Mouse (Mus musculus): Measurements from ENCODE around the gene Gm49405. TPM values are rescaled to one million over a fixed set of nuclear protein-coding genes. Genes with fewer than 3 reads are reported as not detected.

The Gm49405 gene
- total and polyA plus RNA-seq, 3 experiments, result 3.6 to 5.7 TPM; not detected in 1

DNA sequence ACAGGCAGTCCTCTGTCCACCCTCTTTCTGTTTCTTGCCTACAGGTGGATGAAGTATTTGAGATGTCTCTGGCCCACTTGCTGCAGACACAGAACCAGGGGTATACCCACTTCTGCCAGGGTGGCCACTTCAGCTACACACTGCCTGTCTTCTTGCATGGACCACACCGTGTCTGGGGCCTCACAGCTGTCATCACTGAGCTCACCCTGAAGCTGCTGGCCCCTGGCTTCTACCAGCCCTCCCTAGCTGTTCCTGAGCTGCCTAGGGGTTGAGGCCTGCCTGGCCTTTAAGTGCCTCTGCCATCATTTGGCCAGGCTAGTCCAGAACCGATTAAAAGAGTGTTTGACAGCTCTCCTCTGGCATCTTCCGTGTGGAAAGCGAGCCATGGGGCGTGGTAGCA lies 1.3 kb downstream of the Gm49405 start:
- Histone ChIP-seq H3K36me3 (ENCODE audit: control insufficient read depth in 1 of 2, insufficient read depth in 2 of 2, low read length in 2 of 2) (peaks cover 0 to 6% of the 10 kb centered on the region in 2 experiments; a peak in 2 of 4 replicates), H3K9ac (ENCODE audit: control insufficient read depth, low read depth, low read length, poor library complexity, severe bottlenecking) (peak overlapping the region; percentile 90), H3K79me2 (ENCODE audit: control insufficient read depth, insufficient read depth, low read length, poor library complexity) (peaks cover 1% of the 10 kb centered on the region; the same call in 1 of the 2 replicates), H3K27me3 (ENCODE audit: control insufficient read depth in 1 of 2, insufficient read depth in 2 of 2, low read length in 2 of 2) (no peaks in the 10 kb centered on the region), H3K9me3 (replicated peaks; ENCODE audit: insufficient read depth, low read length) (no peaks in the 10 kb centered on the region), H3K4me1 (ENCODE audit: control insufficient read depth in 1 of 2, insufficient read depth in 2 of 2, low read length in 2 of 2) (peaks cover 0 to 15% of the 10 kb centered on the region in 2 experiments; a peak in 2 of 4 replicates), H3K4me3 (ENCODE audit: control insufficient read depth in 1 of 2, insufficient read depth in 1 of 2, low read depth in 2 of 2, low read length in 2 of 2) (peak overlapping the region; percentile 80), H3K27ac (ENCODE audit: control insufficient read depth, low read depth, low read length) (no peak overlapping the region)
- TF ChIP-seq POLR2AphosphoS2 (IDR thresholded peaks at IDR 0.05; ENCODE audit: low read length) (no peak), ETS1 (IDR thresholded peaks at IDR 0.05; ENCODE audit: low read depth, low read length) (no peak), SIN3A (IDR thresholded peaks at IDR 0.05; ENCODE audit: low read length) (no peak), EP300 (IDR thresholded peaks at IDR 0.05; ENCODE audit: low read depth in 1 of 2, low read length in 2 of 2) (no peak), RCOR1 (IDR thresholded peaks at IDR 0.05; ENCODE audit: low read depth, low read length) (no peak), USF2 (IDR thresholded peaks at IDR 0.05; ENCODE audit: borderline replicate concordance in 1 of 2, insufficient read depth in 1 of 2, low read depth in 1 of 2, low read length in 2 of 2) (no peak), TAL1 (IDR thresholded peaks at IDR 0.05; ENCODE audit: low read length) (no peak), CHD1 (IDR thresholded peaks at IDR 0.05; ENCODE audit: low read depth, low read length) (no peak), MEF2A (IDR thresholded peaks at IDR 0.05; ENCODE audit: extremely low read depth, insufficient replicate concordance, low read depth, low read length, poor library complexity, severe bottlenecking) (no peak), E2F4 (IDR thresholded peaks at IDR 0.05; ENCODE audit: borderline replicate concordance, low read depth, low read length) (no peak), NELFE (IDR thresholded peaks at IDR 0.05; ENCODE audit: low read depth, low read length) (no peak)
- DNase-seq (ENCODE audit: low read depth, low spot score), result no peak

DNA sequence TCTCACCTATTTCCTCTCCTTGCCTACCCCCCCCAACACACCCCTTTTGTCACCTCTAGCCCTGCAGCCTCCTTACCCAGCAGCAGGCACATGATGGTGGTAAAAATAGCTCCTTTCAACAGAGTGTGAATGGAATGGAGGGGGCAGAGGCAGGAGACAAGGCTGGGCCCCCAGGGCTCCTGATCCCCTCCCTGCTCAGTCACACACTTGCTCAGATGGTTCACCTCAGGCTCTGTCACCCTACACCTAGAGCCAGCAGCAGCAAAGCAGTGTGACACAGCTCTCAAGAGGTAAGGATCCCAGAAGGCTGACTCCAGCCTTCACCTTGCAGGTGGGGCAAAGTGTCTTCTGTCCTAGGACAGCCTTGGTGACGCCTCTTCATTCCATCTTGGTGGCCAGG lies 2.7 kb downstream of the Gm49405 start, which contains the start of gene Doc2g:
Doc2g (plus strand) TSS at position 202 of the 400 bp plus-strand sequence.
- no peaks in the 10 kb centered on the region for H3K27me3 ChIP-seq (ENCODE audit: control insufficient read depth in 1 of 2, insufficient read depth in 2 of 2, low read length in 2 of 2)
- no peak for DNase-seq (ENCODE audit: low read depth, low spot score)
- H3K9me3 ChIP-seq (replicated peaks; ENCODE audit: insufficient read depth, low read length), result no peaks in the 10 kb centered on the region
- TF ChIP-seq POLR2AphosphoS5 (IDR thresholded peaks at IDR 0.05; ENCODE audit: borderline replicate concordance, low read depth, low read length) (0 out of 2 replicates have a peak, but pooled peaks have one; percentile 6), MYC (IDR thresholded peaks at IDR 0.05; ENCODE audit: low read depth, low read length) (no peak), CTCF (IDR thresholded peaks at IDR 0.05 in 2 of 3, conservative IDR thresholded peaks at IDR 0.05 in 1 of 3; ENCODE audit: control insufficient read depth in 1 of 3, insufficient read depth in 1 of 3, low read depth in 2 of 3, low read length in 3 of 3, poor library complexity in 1 of 3, severe bottlenecking in 1 of 3) (no peak), HCFC1 (IDR thresholded peaks at IDR 0.05; ENCODE audit: low read depth, low read length) (no peak), NELFE (IDR thresholded peaks at IDR 0.05; ENCODE audit: low read depth, low read length) (no peak), ZC3H11A (IDR thresholded peaks at IDR 0.05; ENCODE audit: low read depth, low read length) (no peak), ZMIZ1 (IDR thresholded peaks at IDR 0.05; ENCODE audit: low read depth, low read length) (no peak), MXI1 (IDR thresholded peaks at IDR 0.05; ENCODE audit: low read depth, low read length) (no peak)
- no peak within 1 kb of the TSS for H3K9ac ChIP-seq (ENCODE audit: control insufficient read depth, low read depth, low read length, poor library complexity, severe bottlenecking)
- peaks cover 2 to 6% of the 10 kb centered on the region in 2 experiments; a peak in 3 of 4 replicates for H3K36me3 ChIP-seq (ENCODE audit: control insufficient read depth in 1 of 2, insufficient read depth in 2 of 2, low read length in 2 of 2)
- peaks cover 1% of the 10 kb centered on the region; the same call in 1 of the 2 replicates for H3K79me2 ChIP-seq (ENCODE audit: control insufficient read depth, insufficient read depth, low read length, poor library complexity)
- peaks cover 0 to 15% of the 10 kb centered on the region in 2 experiments; a peak in 2 of 4 replicates for H3K4me1 ChIP-seq (ENCODE audit: control insufficient read depth in 1 of 2, insufficient read depth in 2 of 2, low read length in 2 of 2)
- no peak within 1 kb of the TSS for H3K27ac ChIP-seq (ENCODE audit: control insufficient read depth, low read depth, low read length)
- H3K4me3 ChIP-seq (ENCODE audit: control insufficient read depth in 1 of 2, insufficient read depth in 1 of 2, low read depth in 2 of 2, low read length in 2 of 2), result no peak within 1 kb of the TSS

Data from MEL (cell line).